Mouse (Mus musculus) megakaryocyte, embryonic 14.5 days (primary cell): ENCODE measurements at regions not wholly inside any gene's neighbourhood (a gene's known extent, or its start where the extent isn't known, plus 50 kb on each side); places are given as distances from the start of the nearest gene placed in this dataset.

Experiments used
- H3K27me3 ChIP-seq: replicated peaks from 2 replicates; pipeline ENCODE3; 2012; ENCODE audit warnings: inconsistent platforms
- H3K36me3 ChIP-seq: replicated peaks from 2 replicates; pipeline ENCODE3; 2012; ENCODE audit warnings: low read length, inconsistent platforms, mixed read lengths
- H3K4me1 ChIP-seq: 2 replicates; pipeline ENCODE4 v1.6.1; 2012; ENCODE audit warnings: inconsistent platforms
- H3K4me3 ChIP-seq: replicated peaks from 2 replicates; pipeline ENCODE3; 2012; ENCODE audit warnings: moderate library complexity, mild to moderate bottlenecking, inconsistent platforms
- H3K9me3 ChIP-seq: 2 replicates; pipeline ENCODE4 v1.6.1; 2012; ENCODE audit warnings: inconsistent platforms
- FLI1 ChIP-seq: IDR thresholded peaks from 2 replicates; pipeline ENCODE4 v1.6.1; 2012; ENCODE audit warnings: low read length, inconsistent platforms, mixed read lengths
- GATA1 ChIP-seq: IDR thresholded peaks from 3 replicates; pipeline ENCODE4 v1.6.1; 2012; ENCODE audit warnings: mixed read lengths, low read length, inconsistent platforms, borderline replicate concordance

DNA sequence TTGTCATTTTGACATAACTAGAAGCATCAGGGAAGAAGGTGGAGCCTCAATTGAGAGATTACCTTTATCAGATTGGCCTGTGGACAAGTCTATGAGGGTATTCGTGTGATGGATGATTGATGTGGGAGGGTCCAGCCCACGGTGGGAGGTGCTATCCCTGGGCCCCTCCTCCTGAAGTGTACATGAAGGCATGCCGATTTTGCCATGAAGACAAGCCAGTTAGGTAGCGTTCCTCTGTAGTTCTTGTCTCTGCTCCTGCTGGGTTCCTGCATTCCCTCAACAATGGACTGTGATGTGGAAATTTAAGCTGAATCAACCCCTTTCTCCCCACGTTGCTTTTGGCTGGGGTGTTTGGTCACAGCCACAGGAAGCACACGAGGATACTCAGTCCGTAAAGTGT, 317.5 kb downstream of the Gm49356 start:
- peaks cover 14% of the 10 kb centered on the region for H3K27me3 ChIP-seq

DNA sequence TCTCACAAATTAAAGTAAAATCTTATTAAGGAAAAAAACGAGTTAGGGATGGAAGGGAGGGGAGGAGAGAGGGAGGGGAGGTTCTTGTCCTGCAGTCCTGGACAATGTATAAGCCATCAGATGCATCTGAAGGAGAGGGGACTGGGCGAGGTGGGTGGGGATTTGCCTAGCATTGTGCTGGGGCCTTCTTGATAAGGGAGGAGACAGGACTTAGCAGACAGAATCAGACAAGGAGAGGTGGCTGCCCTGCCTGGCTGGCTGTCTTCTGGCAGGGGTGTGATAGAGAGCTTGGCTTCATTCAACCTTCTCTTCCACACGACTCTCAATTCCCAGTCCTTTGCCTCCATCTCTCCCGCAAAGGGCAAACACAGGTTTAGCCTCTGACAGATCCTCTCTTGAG, 318.9 kb downstream of the Gm49356 start:
- H3K4me1 ChIP-seq, result peaks cover 17% of the 10 kb centered on the region; the same call in 1 of the 2 replicates
- TF ChIP-seq FLI1 (no peak), GATA1 (no peak)

More for the DNA sequence above, 317.5 kb downstream of the Gm49356 start:
- Histone ChIP-seq H3K4me3 (no peak overlapping the region), H3K36me3 (no peaks in the 10 kb centered on the region), H3K4me1 (peaks cover 27% of the 10 kb centered on the region), H3K9me3 (no peaks in the 10 kb centered on the region)
- no peak for TF ChIP-seq FLI1
- TF ChIP-seq GATA1, result no peak

DNA sequence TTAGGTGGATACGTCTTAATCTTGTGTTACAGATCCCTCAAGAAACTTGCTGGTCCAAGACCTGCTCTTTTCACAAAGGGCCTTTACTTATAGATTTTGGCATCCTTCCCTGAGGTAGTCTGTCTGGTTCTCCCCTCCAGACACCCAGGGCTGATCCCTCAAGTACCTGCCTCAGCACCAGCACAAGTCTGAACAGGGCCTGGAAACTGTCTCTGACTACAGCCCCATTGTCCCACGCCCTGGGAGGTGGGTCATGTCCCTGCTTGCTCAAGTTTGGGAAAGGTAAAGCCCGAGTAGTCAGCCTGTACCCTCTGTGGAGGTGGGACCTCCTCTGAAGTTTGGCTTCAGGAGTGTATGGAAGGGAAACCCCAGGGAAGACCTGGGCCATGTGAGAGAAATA, 323.3 kb downstream of the Gm49356 start:
- H3K4me3 ChIP-seq, result no peak overlapping the region
- no peaks in the 10 kb centered on the region for H3K9me3 ChIP-seq
- TF ChIP-seq FLI1 (no peak), GATA1 (no peak)
- no peaks in the 10 kb centered on the region for H3K4me1 ChIP-seq
- peaks cover 28% of the 10 kb centered on the region for H3K27me3 ChIP-seq
- H3K36me3 ChIP-seq, result no peaks in the 10 kb centered on the region

More for the DNA sequence above, 318.9 kb downstream of the Gm49356 start:
- H3K27me3 ChIP-seq, result peaks cover 22% of the 10 kb centered on the region
- no peaks in the 10 kb centered on the region for H3K36me3 ChIP-seq
- H3K4me3 ChIP-seq, result no peak overlapping the region
- H3K9me3 ChIP-seq, result no peaks in the 10 kb centered on the region

DNA sequence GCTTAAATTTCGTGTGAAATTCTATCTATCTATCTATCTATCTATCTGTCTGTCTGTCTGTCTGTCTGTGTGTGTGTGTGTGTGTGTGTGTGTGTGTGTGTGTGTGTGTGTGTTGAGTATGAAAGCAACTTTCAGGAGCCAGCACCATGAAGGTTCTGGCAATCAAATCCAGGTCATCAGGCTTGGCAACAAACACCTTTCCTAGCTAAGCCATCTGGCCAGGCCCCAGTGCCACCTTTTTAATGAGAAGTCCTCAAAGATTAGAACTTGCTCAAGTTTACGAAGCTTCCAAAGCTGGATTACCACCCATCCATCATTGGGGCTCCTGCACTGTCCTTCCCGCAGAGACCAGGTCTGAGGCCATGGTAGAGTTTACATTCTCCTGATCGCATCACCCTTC, 325.0 kb downstream of the Gm49356 start:
- TF ChIP-seq FLI1 (no peak), GATA1 (no peak)
- H3K27me3 ChIP-seq, result peaks cover 32% of the 10 kb centered on the region
- no peaks in the 10 kb centered on the region for H3K4me1 ChIP-seq
- H3K9me3 ChIP-seq, result no peaks in the 10 kb centered on the region
- no peaks in the 10 kb centered on the region for H3K36me3 ChIP-seq
- no peak overlapping the region for H3K4me3 ChIP-seq

DNA sequence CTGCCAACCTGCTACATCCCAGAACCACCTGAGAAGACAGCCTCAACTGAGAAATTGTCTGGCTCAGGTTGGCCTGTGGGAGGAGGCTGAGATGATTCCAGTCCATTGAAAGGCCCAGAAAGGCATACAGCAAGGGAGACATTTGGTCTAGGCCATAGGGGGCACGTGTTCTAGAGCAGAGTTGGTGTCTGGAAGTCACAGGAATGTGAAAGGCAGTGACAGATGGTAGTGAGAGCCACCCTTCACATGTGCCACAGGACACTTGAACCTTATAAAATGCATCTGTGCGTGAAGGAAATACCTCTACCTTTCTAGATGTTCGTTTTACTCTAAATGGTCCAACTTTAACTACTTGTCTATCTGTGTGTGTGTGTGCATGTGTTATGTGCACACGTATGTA, 326.1 kb downstream of the Gm49356 start:
- no peak for TF ChIP-seq FLI1
- no peak for TF ChIP-seq GATA1
- H3K4me1 ChIP-seq, result no peaks in the 10 kb centered on the region
- H3K36me3 ChIP-seq, result no peaks in the 10 kb centered on the region
- no peak overlapping the region for H3K4me3 ChIP-seq
- H3K9me3 ChIP-seq, result no peaks in the 10 kb centered on the region
- H3K27me3 ChIP-seq, result peaks cover 30% of the 10 kb centered on the region

DNA sequence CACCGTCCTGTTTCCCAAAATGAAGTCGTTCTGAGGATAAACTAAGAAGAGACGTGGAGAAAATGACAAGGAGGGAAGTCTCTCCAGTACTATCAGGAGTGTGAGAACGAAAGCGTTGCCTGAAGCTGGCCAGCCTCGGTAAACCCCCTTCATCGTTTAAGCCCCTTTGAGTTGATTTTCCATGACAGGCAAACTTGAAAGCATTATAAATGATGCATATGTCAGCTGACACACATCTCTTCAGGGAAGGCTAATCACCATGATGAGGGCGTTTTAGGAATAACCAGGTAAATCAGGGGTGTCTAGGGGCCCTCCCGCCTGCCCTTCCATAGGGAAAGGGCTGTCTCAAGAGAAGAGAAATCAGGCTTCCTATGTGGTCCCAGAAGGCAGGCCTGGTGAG, 328.4 kb downstream of the Gm49356 start:
- Histone ChIP-seq H3K4me3 (no peak overlapping the region), H3K9me3 (no peaks in the 10 kb centered on the region), H3K27me3 (peaks cover 24% of the 10 kb centered on the region), H3K36me3 (no peaks in the 10 kb centered on the region), H3K4me1 (peaks cover 8% of the 10 kb centered on the region; the same call in 1 of the 2 replicates)
- TF ChIP-seq GATA1 (no peak), FLI1 (no peak)

DNA sequence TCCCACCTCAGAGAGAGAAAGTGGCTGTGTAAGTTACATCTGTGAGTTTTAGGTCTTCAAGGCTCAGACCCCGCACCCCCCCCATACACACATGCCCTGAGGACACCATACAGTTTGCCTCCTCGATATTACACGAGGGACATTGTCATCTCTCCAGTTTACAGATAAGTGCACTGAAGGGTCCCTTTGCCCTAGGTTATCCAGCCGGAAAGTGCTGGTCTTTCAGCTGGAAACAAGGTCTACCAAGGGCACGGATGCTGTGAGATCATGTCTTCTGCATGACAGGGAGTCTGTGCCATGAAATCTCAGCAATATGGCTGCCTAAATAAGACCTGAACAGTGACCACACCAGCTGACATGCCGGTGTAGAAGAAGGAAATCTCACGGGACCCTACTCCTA, 329.8 kb downstream of the Gm49356 start:
- peaks cover 8% of the 10 kb centered on the region; the same call in 1 of the 2 replicates for H3K4me1 ChIP-seq
- no peak overlapping the region for H3K4me3 ChIP-seq
- TF ChIP-seq GATA1, result no peak
- no peak for TF ChIP-seq FLI1
- no peaks in the 10 kb centered on the region for H3K9me3 ChIP-seq
- H3K36me3 ChIP-seq, result no peaks in the 10 kb centered on the region
- H3K27me3 ChIP-seq, result peaks cover 14% of the 10 kb centered on the region

DNA sequence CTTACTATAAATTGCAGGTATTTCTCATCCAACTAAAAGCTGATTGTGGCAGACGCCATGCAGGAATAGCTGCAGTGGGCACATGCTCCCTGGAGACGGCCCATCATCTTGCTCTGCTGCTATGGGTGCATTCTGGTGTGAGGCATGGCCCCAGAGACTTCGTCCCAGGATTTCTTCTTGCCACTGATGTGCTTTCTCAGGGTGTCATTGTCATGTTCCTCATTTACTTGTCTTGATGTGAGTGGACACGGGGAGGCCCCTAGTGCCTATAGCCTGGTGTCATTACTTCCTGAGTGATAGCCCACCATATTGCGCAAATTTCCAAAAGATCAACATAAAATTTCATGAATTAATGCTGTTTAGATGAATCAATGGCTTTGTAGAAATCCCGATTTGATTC, 336.5 kb downstream of the Gm49356 start:
- Histone ChIP-seq H3K4me1 (peaks cover 22% of the 10 kb centered on the region), H3K36me3 (no peaks in the 10 kb centered on the region), H3K27me3 (peaks cover 2% of the 10 kb centered on the region), H3K9me3 (peaks cover 34% of the 10 kb centered on the region), H3K4me3 (no peak overlapping the region)
- no peak for TF ChIP-seq FLI1
- no peak for TF ChIP-seq GATA1

DNA sequence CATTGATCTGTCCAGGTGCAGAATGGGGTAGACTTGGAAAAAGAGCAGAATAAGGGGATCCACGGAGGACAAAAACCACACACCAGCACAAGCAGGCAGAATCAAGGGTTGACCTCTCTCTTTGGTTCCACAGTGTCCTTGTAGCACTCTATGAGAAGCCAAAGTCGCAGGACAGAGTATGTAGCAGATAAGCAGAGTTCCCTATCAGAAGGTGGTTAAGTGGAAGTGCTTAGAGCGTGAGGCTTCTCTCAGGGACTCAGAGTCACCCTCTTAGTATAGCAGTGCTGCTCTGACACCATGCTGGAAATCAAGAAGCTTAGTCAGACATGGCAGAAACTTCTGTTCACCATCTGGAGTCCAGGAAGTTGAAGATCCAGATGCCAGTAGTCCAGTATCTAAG, 338.2 kb downstream of the Gm49356 start:
- H3K36me3 ChIP-seq, result no peaks in the 10 kb centered on the region
- peaks cover 14% of the 10 kb centered on the region for H3K4me1 ChIP-seq
- TF ChIP-seq FLI1, result no peak
- TF ChIP-seq GATA1, result no peak

DNA sequence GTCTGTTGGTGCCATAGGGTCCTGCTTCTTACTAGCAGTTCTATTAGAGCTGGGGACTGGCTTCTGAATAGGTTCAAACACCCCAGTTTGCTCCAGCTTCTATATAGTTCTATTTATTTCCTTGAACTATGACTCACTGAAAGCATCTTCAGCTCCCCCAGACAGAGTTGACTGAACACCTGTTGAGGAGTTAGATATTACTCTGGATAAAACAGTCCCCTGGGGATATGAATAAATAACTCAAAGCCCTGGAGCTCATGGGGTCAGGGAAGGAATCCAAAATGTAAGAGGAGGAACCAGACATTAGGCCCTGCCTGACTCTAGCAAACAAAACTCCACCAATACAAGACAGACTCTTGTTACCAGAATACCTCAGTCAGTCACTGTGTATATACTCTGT, 341.4 kb downstream of the Gm49356 start:
- Histone ChIP-seq H3K9me3 (peaks cover 49% of the 10 kb centered on the region), H3K36me3 (no peaks in the 10 kb centered on the region), H3K4me1 (peaks cover 14% of the 10 kb centered on the region), H3K27me3 (peaks cover 3% of the 10 kb centered on the region), H3K4me3 (no peak overlapping the region)
- TF ChIP-seq FLI1 (no peak), GATA1 (no peak)

More for the DNA sequence above, 338.2 kb downstream of the Gm49356 start:
- Histone ChIP-seq H3K9me3 (peaks cover 39% of the 10 kb centered on the region), H3K4me3 (no peak overlapping the region), H3K27me3 (peaks cover 2% of the 10 kb centered on the region)

DNA sequence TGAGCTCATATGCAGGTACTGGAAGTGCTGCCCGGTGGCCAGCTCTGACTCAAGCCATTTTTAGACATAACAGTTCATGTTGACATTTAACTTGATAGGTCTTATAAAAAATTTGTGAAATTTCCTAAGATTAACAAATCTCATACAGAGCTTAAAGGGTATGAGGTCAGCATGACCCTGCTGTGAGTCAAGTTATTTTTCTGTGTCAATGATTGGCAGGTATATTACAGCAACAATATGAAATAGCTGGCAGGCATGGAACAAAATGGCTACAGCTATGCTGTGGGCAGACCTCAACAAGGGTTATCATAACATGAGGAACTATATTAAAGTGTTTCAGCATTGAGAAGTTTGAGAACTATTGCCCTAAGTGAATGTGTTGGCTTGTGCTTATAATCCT, 342.6 kb downstream of the Gm49356 start:
- peaks cover 2% of the 10 kb centered on the region for H3K27me3 ChIP-seq
- H3K9me3 ChIP-seq, result peaks cover 49% of the 10 kb centered on the region
- no peaks in the 10 kb centered on the region for H3K36me3 ChIP-seq
- H3K4me1 ChIP-seq, result peaks cover 14% of the 10 kb centered on the region
- no peak overlapping the region for H3K4me3 ChIP-seq
- no peak for TF ChIP-seq FLI1
- no peak for TF ChIP-seq GATA1
